Mouse (Mus musculus) mouse trophoblast stem cell (cell line): ENCODE results near the gene Elk4.

Source experiments
- in situ Hi-C, 2 experiments: fragments of 300-500 bp; cut with MseI, MboI; formaldehyde crosslinking; loops; 2 replicates in 1 of 2; 3 replicates in 1 of 2; pipeline ENCODE4 v1.15.1; 2025

Gene Elk4

GRCm38 (mm10) chr1:131983806-131984205 is 23.6 kb upstream of the Elk4 start:
- in situ Hi-C loops: loop anchor here in 1 of 2 experiments (5.0 kb wide), 1 partner anchor 47 kb away; no protein-coding TSS in a partner anchor

GRCm38 (mm10) chr1:131987432-131987831 is 20.0 kb upstream of the Elk4 start:
- in situ Hi-C loops: no loop called here

GRCm38 (mm10) chr1:131989476-131989875 is 17.9 kb upstream of the Elk4 start:
- in situ Hi-C loops: no loop called here

DNA sequence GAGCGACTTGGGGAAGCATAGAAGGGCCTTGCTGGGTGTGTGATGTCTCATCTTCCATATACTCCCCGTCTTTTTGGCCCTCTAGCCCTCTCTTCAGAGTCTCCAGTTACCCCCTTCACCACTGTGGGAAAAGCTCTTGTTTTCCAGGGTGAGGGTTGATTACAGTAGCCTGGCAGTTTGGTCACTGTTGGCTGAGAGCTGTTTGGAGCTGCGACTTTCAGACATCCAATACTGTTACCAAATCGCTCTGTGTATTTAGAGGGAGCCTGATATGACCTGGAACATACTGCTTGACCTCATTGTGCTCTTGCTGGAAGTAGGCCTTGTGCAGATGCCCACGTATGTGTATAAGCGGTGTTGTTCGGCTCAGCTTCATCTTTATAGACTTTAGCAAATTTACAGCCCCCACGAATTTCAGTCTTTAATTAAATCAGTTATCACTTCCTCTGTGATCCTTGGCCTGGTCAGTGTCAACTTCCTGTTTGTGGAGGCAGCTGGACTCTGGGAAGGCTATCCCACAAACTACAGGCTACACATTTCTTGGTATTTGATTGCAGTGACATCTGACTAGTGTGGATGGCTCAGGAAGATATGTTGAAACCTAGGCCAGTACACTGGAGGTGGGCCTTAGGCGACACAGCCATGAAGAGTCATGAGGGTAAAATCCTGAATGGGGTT is 17.2 kb upstream of the Elk4 start:
- in situ Hi-C loops: no loop called here

- in situ Hi-C loops: no loop called here
These were observed 14.8 kb upstream of the Elk4 start for GRCm38 (mm10) chr1:131992561-131993001.

- in situ Hi-C loops: no loop called here
These were observed 14.0 kb upstream of the Elk4 start for GRCm38 (mm10) chr1:131993169-131994040.

- in situ Hi-C loops: loop anchor here (5.0 kb wide), 3 partner anchors 52 to 122 kb away; no protein-coding TSS in a partner anchor
These were observed 12.3 kb upstream of the Elk4 start for GRCm38 (mm10) chr1:131995062-131995461.

DNA sequence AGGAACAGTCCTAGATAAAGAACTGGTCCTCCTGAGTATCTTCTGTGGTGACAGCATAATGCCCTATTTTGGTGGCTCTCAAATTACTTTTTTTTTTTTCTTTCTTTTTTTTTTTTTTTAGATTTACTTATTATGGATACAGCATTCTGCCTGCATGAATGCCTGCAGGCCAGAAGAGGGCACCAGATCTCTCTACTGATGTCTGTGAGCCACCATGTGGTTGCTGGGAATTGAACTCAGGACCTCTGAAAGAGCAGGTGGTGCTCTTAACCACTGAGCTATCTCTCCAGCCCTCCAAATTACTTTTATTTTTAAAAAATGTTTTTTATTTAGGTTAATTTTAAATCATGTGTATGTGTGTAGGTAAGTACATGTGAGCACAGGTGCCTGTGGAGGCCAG is 6.9 kb upstream of the Elk4 start:
- in situ Hi-C loops: no loop called here

DNA sequence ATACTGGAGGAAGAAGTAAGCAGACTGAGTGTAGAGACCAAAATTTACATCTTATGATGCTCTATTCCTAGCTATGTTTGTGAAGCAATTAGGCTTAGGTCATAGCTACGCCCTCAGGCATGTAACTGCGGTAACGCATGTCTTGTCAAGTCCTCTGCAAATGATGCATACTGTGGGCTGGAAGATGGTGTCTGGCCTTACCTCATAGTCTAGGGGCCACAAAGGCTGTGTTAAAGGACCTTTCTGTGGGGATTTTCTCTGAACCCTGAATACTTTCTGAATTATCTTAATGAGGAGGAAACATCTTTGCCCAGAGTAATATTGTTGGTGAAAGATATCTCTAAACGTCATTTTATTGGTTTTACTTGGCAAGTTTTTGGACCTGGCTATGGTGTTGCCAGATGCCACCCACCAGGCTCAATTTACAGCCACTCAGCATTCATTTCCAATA is 5.5 kb upstream of the Elk4 start:
- in situ Hi-C loops: no loop called here

GRCm38 (mm10) chr1:132003111-132003510 is 4.3 kb upstream of the Elk4 start:
- in situ Hi-C loops: no loop called here

DNA sequence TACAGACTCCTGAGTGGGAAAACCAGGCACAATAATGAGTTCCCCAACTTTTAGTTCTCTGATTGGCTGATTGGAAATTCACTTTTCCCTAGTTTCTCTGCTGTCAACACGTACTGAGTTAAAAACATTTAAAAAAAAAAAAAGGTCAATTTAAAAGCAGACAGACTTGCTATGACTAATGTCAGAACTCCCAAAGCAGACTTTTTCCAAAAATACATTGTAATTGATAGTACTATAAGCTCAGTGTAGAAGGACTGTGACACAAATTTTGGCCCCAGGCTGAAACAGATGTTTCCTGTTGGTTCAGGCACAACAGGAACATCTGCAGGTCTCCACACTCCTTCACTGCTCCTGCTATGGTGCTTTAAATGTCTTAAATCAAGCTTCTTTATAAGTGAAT is 3.6 kb upstream of the Elk4 start:
- in situ Hi-C loops: no loop called here

DNA sequence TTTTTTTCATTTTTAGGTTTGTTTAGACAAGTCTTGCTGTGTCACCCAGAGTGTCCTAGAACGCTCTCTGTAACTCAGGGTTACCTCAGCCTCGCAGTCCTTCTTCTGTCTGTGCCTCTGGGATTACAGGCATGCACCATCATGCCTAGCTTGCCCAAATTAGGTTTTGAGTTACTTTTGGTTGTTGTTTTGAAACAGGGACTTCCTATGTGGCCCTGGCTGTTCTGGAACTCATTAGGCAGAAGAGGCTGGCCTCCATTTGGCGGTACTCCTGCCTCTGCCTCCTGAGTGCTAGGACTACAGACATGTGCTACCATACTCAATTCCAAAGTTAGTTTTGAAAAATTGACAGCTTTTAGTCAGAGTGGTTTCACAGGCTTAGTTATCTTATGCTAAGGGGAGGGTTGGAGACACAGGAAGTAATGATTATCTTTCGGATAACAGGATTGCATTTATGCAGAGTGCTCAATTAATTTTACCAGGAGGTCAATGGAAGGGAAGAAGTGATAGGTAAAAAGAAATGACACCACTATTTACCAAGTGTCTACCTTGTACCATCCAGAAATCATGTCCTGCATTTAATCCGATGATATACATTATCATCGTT is 2.7 kb upstream of the Elk4 start:
- in situ Hi-C loops: no loop called here

DNA sequence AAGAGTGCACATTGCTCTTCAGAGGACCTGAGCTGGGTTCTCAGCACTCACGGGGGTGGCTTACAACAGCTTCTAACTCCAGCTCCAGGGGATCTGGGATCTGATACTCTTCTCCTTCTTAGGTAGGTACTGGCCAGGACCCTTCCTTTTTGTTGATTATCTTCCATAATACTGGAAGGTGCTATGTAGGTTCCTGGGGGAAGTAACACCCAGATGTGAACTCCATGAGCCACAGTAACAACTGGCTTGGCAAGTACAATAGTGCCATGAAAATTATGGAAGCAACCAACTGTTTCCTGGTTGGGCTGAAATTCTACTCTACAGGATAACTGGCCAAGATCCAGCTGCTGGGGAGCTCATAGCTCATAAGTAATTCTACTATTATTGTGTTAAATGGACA is 1.9 kb upstream of the Elk4 start:
- in situ Hi-C loops: no loop called here

DNA sequence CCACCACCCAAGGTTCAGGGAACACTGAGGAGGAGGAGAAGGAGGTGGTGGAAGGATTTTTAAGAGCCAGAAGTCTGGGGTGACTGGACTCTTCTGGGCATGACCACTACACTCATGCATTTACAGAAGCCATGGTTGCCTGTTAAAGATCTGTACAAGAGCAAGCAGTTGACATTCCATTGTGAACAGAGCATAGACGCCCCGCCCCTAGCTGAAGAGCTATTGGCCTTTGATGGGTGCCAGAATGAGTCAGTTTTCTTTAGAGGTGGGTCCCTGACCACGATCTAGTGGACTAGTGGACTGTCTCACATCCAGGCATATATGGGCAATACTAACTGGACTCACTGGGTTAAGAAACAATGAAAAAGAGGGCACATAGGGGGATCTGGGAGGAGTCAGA is 1.4 kb upstream of the Elk4 start:
- in situ Hi-C loops: no loop called here

DNA sequence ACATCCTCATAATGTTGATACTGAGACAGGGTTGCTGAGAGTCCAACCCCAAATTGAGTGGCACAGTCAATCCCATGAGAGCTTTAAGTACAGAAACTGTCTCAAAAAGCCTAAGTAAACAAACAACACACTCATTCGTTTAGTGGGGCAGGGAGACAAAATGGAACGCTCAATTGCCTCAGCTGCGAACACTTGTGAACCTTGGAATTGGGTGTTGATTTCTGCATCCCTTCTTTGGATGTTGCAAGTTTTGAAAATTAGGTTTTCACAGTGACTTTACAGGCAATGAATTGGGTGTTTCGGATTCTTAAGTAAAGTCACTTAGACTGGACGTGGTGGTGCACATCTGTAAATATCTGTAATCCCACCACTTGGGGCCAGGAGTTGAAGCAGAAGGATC is 686 bp upstream of the Elk4 start:
- in situ Hi-C loops: no loop called here

DNA sequence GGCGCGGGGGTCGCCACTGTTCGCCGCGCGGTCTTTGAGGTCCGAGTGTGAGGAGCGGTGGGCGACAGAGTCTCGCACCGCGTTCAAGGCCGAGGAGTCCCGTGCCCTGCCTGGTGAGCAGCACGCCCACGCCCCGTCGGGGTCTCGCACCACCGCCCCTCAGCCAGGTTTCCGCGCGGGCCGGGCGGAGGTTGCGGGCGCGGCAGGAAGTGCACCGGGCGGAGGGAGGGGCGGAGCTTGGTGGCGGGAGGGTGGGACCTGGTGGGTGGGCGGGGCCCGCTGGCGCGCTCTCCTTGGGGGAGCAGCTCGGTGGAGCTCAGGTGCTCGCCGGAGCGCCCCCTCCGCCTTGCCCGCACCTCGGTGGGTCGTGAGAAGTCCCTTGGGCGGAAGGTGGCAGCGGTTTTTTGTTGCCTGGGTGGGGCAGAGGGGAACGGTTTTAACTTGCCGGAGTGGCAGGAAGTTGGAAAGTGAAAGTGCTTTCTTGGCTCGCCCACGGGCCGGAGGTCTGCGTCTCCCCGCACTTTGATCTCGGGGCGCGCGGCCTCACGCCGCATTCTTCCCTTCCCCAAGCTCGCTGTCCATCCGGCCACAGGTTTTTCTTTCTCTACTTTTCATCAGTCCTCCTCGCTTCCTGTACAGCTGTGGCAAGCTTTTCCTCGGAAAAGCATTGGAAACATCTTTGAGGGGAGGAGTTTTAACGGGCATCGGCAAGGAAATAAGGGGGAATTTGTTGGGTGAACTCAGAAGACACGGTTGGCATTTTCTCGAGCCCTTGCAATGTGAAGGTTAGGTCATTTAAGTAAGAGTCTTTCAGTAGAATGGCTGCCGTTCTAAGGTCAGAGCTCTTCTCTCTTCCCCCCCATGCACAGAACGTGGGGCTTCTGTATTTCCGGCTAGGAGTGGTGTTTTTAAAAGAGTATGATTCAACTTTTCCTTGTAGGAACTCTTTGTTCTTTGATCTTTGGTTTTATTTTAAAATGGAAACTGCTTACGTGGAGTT is 721 bp downstream of the Elk4 start:
- in situ Hi-C loops: no loop called here

- in situ Hi-C loops: no loop called here
These were observed 1.7 kb downstream of the Elk4 start for GRCm38 (mm10) chr1:132008881-132009644.

DNA sequence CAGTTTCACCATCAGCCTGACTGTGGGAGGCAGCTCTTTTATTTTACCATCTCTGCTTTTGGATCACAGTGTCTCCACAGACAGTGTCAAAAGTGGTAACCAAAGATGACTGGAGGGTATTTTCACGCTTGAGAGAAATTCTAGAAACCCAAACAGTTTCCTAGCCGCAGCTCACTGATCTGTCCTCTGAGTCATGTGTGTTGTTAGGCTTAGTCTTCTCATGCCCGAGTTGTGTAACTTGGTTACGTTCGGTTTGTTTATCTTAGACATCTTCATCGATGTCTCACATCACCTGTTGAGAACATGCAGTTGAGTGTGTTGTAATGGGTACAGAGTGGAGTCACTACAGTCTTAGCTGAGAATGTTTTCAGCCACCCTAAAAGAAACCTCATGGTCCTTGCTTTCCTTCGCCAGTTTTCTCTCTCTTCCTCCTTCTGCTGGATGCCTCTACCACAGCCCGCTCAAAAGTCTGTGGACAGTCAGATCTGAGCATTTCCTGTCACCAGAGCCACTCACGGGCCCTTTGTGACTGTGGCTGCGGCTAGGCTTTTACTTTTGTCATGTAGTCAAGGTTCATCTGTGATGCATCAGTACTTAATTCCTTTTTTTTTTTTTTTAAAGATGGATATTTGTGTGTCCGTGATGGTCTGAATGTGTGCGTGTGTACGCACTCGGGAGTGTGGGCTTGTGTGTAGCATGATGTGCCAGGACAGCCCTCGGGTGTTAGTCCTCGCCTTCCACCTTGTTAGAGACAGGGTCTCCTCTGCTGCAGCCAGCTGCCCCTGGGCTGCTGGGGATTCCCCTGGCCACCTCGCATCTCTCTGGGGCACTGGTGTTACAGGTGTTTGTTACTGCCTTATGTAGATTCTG is 3.5 kb downstream of the Elk4 start:
- in situ Hi-C loops: no loop called here

GRCm38 (mm10) chr1:132011785-132012184 is 4.4 kb downstream of the Elk4 start:
- in situ Hi-C loops: no loop called here
